Mouse (Mus musculus): ENCODE results near the gene Spag5. TPM values are rescaled to one million over a fixed set of nuclear protein-coding genes. Genes with fewer than 3 reads are reported as not detected.

Gene Spag5
- polyA plus RNA-seq, 1 experiment from 2014 or later, result 8.7 TPM

DNA sequence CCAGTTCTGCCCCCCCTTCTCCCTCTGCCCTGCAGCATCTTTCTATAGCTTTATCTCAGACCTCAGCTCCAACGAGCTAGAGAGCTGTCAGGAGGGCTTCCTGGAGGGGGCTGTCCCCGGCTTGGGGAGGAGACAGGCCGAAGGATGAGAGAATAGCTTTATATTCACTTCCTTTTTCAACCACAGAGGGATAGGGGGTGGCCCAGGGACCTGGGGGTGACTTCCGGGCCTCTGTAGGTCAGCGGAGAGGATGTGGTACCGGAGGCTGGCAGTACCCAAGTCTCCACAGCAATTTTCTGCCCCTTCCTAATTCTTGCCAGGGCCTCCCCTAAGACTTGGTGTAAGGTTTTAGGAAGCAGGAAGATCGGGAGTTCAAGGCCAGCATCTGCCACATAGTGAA, 44.5 kb downstream of the Spag5 start:
- WGBS, result 79% methylated on average over 7 of the region's 7 CpGs
- no peaks in the 10 kb centered on the region for H3K27me3 ChIP-seq (ENCODE audit: control insufficient read depth, insufficient read depth, low read length)
- no peak overlapping the region for H3K4me3 ChIP-seq (replicated peaks; ENCODE audit: low read depth, low read length)
- peaks cover 24% of the 10 kb centered on the region for H3K36me3 ChIP-seq (ENCODE audit: control insufficient read depth, insufficient read depth, low read length)
- peaks cover 26% of the 10 kb centered on the region for H3K4me1 ChIP-seq (ENCODE audit: control insufficient read depth, insufficient read depth, low read length)
- ATAC-seq (ENCODE audit: low FRiP score, low TSS enrichment), result no peak
- H3K9me3 ChIP-seq (ENCODE audit: control insufficient read depth, low read length), result no peaks in the 10 kb centered on the region
- H3K9ac ChIP-seq (replicated peaks; ENCODE audit: low read length), result no peak overlapping the region
- no peak for DNase-seq
- H3K27ac ChIP-seq (replicated peaks; ENCODE audit: low read depth, low read length), result no peak overlapping the region
- no peak overlapping the region for H3K4me2 ChIP-seq (ENCODE audit: low read length)

GRCm38 (mm10) chr11:78346326-78347069, 45.2 kb downstream of the Spag5 start:
- Histone ChIP-seq H3K4me1 (ENCODE audit: control insufficient read depth, insufficient read depth, low read length) (peaks cover 26% of the 10 kb centered on the region), H3K9me3 (ENCODE audit: control insufficient read depth, low read length) (no peaks in the 10 kb centered on the region), H3K4me3 (replicated peaks; ENCODE audit: low read depth, low read length) (no peak overlapping the region), H3K27me3 (ENCODE audit: control insufficient read depth, insufficient read depth, low read length) (no peaks in the 10 kb centered on the region), H3K27ac (replicated peaks; ENCODE audit: low read depth, low read length) (no peak overlapping the region), H3K36me3 (ENCODE audit: control insufficient read depth, insufficient read depth, low read length) (peaks cover 18% of the 10 kb centered on the region), H3K9ac (replicated peaks; ENCODE audit: low read length) (no peak overlapping the region), H3K4me2 (ENCODE audit: low read length) (no peak overlapping the region)
- DNase-seq (peak; percentile 24), ATAC-seq (ENCODE audit: low FRiP score, low TSS enrichment) (no peak)
- 62% methylated on average over 6 of the region's 6 CpGs for WGBS

GRCm38 (mm10) chr11:78347070-78347754, 45.9 kb downstream of the Spag5 start:
- ATAC-seq (ENCODE audit: low FRiP score, low TSS enrichment) (no peak), DNase-seq (peak; percentile 88)
- Histone ChIP-seq H3K36me3 (ENCODE audit: control insufficient read depth, insufficient read depth, low read length) (peaks cover 17% of the 10 kb centered on the region), H3K4me1 (ENCODE audit: control insufficient read depth, insufficient read depth, low read length) (peaks cover 26% of the 10 kb centered on the region), H3K9ac (replicated peaks; ENCODE audit: low read length) (no peak overlapping the region), H3K4me2 (ENCODE audit: low read length) (no peak overlapping the region), H3K27me3 (ENCODE audit: control insufficient read depth, insufficient read depth, low read length) (no peaks in the 10 kb centered on the region), H3K27ac (replicated peaks; ENCODE audit: low read depth, low read length) (no peak overlapping the region), H3K4me3 (replicated peaks; ENCODE audit: low read depth, low read length) (no peak overlapping the region), H3K9me3 (ENCODE audit: control insufficient read depth, low read length) (no peaks in the 10 kb centered on the region)
- 92% methylated on average over 10 of the region's 10 CpGs for WGBS

DNA sequence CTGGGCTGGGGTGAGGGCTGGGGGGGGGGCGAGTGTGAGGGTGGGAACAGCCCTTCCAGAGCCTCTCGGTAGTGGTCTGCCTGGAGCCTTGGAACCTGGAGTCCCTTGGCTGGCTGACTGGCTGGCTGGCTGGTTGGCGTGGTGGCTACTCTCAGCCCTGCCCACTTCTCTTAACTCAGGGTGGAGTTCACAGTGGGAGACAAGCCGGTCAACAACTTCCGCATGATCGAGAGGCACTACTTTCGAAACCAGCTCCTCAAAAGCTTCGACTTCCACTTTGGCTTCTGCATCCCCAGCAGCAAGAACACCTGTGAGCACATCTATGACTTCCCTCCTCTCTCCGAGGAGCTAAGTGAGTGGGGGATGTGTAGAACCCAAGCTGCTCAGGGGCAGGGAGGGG, 46.6 kb downstream of the Spag5 start:
- 83% methylated on average over 9 of the region's 9 CpGs for WGBS
- Histone ChIP-seq H3K4me3 (replicated peaks; ENCODE audit: low read depth, low read length) (no peak overlapping the region), H3K9ac (replicated peaks; ENCODE audit: low read length) (no peak overlapping the region), H3K36me3 (ENCODE audit: control insufficient read depth, insufficient read depth, low read length) (peaks cover 17% of the 10 kb centered on the region), H3K9me3 (ENCODE audit: control insufficient read depth, low read length) (no peaks in the 10 kb centered on the region), H3K4me1 (ENCODE audit: control insufficient read depth, insufficient read depth, low read length) (peaks cover 26% of the 10 kb centered on the region), H3K27me3 (ENCODE audit: control insufficient read depth, insufficient read depth, low read length) (no peaks in the 10 kb centered on the region), H3K4me2 (ENCODE audit: low read length) (no peak overlapping the region), H3K27ac (replicated peaks; ENCODE audit: low read depth, low read length) (no peak overlapping the region)
- DNase-seq (no peak), ATAC-seq (ENCODE audit: low FRiP score, low TSS enrichment) (no peak)

GRCm38 (mm10) chr11:78348474-78348873, 47.1 kb downstream of the Spag5 start:
- WGBS, result 69% methylated on average over 7 of the region's 7 CpGs
- Histone ChIP-seq H3K9me3 (ENCODE audit: control insufficient read depth, low read length) (no peaks in the 10 kb centered on the region), H3K4me1 (ENCODE audit: control insufficient read depth, insufficient read depth, low read length) (peaks cover 26% of the 10 kb centered on the region), H3K4me3 (replicated peaks; ENCODE audit: low read depth, low read length) (no peak overlapping the region), H3K4me2 (ENCODE audit: low read length) (no peak overlapping the region), H3K27ac (replicated peaks; ENCODE audit: low read depth, low read length) (no peak overlapping the region), H3K27me3 (ENCODE audit: control insufficient read depth, insufficient read depth, low read length) (no peaks in the 10 kb centered on the region), H3K36me3 (ENCODE audit: control insufficient read depth, insufficient read depth, low read length) (peaks cover 17% of the 10 kb centered on the region), H3K9ac (replicated peaks; ENCODE audit: low read length) (0 out of 2 replicates have a peak overlapping the region, but pooled peaks have one; percentile 1)
- DNase-seq (no peak), ATAC-seq (ENCODE audit: low FRiP score, low TSS enrichment) (no peak)

- Histone ChIP-seq H3K4me3 (replicated peaks; ENCODE audit: low read depth, low read length) (no peak overlapping the region), H3K36me3 (ENCODE audit: control insufficient read depth, insufficient read depth, low read length) (peaks cover 17% of the 10 kb centered on the region), H3K9me3 (ENCODE audit: control insufficient read depth, low read length) (no peaks in the 10 kb centered on the region), H3K4me1 (ENCODE audit: control insufficient read depth, insufficient read depth, low read length) (peaks cover 19% of the 10 kb centered on the region), H3K27ac (replicated peaks; ENCODE audit: low read depth, low read length) (no peak overlapping the region), H3K9ac (replicated peaks; ENCODE audit: low read length) (no peak overlapping the region), H3K4me2 (ENCODE audit: low read length) (no peak overlapping the region), H3K27me3 (ENCODE audit: control insufficient read depth, insufficient read depth, low read length) (no peaks in the 10 kb centered on the region)
- no peak for DNase-seq
- no peak for ATAC-seq (ENCODE audit: low FRiP score, low TSS enrichment)
- WGBS, result 85% methylated on average over 4 of the region's 4 CpGs
Observed at GRCm38 (mm10) chr11:78349441-78350358, 48.4 kb downstream of the Spag5 start.

- 93% methylated on average over 1 of the region's 1 CpGs for WGBS
- Histone ChIP-seq H3K4me2 (ENCODE audit: low read length) (no peak overlapping the region), H3K36me3 (ENCODE audit: control insufficient read depth, insufficient read depth, low read length) (peaks cover 12% of the 10 kb centered on the region), H3K27me3 (ENCODE audit: control insufficient read depth, insufficient read depth, low read length) (no peaks in the 10 kb centered on the region), H3K4me3 (replicated peaks; ENCODE audit: low read depth, low read length) (no peak overlapping the region), H3K27ac (replicated peaks; ENCODE audit: low read depth, low read length) (no peak overlapping the region), H3K9ac (replicated peaks; ENCODE audit: low read length) (no peak overlapping the region), H3K9me3 (ENCODE audit: control insufficient read depth, low read length) (no peaks in the 10 kb centered on the region), H3K4me1 (ENCODE audit: control insufficient read depth, insufficient read depth, low read length) (no peaks in the 10 kb centered on the region)
- ATAC-seq (ENCODE audit: low FRiP score, low TSS enrichment) (no peak), DNase-seq (no peak)
Observed at GRCm38 (mm10) chr11:78353081-78353480, 51.8 kb downstream of the Spag5 start.

DNA sequence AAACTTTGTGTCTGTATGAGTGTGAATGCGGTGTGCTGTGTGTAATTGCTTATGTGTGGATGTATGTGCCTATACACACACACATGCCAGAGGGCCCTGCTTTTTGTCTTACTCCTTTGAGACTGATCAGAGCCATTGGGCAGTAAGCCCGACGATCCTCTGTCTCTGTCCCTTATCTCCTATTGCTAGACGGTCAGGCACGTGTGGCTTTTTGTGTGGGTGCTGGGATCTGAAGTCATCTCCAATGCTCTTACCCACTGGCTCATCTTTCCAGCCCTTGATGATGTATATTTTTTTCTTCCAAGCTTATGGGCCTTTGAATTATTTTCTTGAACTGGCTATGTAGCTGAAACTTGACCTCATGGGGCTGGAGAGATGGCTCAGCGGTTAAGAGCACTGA, 53.6 kb downstream of the Spag5 start:
- H3K27ac ChIP-seq (replicated peaks; ENCODE audit: low read depth, low read length), result no peak overlapping the region
- DNase-seq, result no peak
- ATAC-seq (ENCODE audit: low FRiP score, low TSS enrichment), result no peak
- no peaks in the 10 kb centered on the region for H3K27me3 ChIP-seq (ENCODE audit: control insufficient read depth, insufficient read depth, low read length)
- H3K4me3 ChIP-seq (replicated peaks; ENCODE audit: low read depth, low read length), result no peak overlapping the region
- WGBS, result 88% methylated on average over 6 of the region's 6 CpGs
- H3K4me2 ChIP-seq (ENCODE audit: low read length), result no peak overlapping the region
- H3K36me3 ChIP-seq (ENCODE audit: control insufficient read depth, insufficient read depth, low read length), result no peaks in the 10 kb centered on the region
- H3K9me3 ChIP-seq (ENCODE audit: control insufficient read depth, low read length), result no peaks in the 10 kb centered on the region
- no peak overlapping the region for H3K9ac ChIP-seq (replicated peaks; ENCODE audit: low read length)
- no peaks in the 10 kb centered on the region for H3K4me1 ChIP-seq (ENCODE audit: control insufficient read depth, insufficient read depth, low read length)

Measured in midbrain, embryonic 14.5 days (tissue).